Mouse (Mus musculus) bone marrow, adult 2 months (tissue): ENCODE results near the gene Mpst.

Source experiments
- CTCF ChIP-seq: fragments of 200-500 bp; IDR thresholded peaks from 2 replicates; pipeline ENCODE4 v1.5.1; 2011; ENCODE audit warnings: low read length, control low read depth; ENCODE audit not compliant: control insufficient read depth, insufficient read depth
- POLR2A ChIP-seq: fragments of 200-500 bp; IDR thresholded peaks from 2 replicates; pipeline ENCODE4 v1.6.1; 2011; ENCODE audit warnings: low read depth, mild to moderate bottlenecking, control low read depth, low read length, borderline replicate concordance; ENCODE audit not compliant: control insufficient read depth

DNA sequence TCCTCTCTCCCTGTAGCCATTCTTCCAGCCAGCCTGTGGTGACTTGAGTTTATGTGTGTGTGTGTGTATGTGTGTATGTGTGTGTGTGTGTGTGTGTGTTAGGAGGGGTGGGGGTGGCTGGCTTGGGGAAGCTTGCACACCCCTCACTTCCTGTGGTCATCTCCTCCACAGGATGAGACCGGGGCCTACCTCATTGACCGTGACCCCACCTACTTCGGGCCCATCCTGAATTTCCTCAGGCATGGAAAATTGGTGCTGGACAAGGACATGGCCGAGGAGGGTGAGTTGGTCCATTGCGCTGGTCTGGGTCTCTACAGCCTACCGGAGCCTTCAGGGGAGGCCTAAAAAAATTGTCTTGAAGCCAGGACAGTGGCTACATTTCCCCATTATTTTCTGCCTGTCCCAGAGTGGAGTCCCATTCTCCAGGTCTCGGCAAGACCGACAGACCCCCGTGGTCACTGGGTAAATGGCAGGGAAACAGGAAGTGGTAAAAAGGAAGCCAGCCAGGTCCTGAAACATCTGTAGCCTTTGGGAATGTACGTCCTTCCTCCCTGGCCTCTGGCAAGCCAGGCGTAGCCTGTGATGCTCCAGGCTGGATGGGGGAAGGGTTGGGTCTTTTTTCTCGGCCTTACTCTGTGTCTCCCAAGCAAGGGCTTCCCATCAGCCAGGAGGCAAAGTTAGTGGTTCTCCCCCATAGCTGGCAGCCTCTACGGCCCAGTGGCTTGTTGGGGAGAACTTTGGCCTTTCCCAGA, 23.8 kb downstream of the Mpst start:
- TF ChIP-seq POLR2A: no peak
- no peak for TF ChIP-seq CTCF
